9 mouse cellular contexts compared by ENCODE assay signal in the genomic region with DNA sequence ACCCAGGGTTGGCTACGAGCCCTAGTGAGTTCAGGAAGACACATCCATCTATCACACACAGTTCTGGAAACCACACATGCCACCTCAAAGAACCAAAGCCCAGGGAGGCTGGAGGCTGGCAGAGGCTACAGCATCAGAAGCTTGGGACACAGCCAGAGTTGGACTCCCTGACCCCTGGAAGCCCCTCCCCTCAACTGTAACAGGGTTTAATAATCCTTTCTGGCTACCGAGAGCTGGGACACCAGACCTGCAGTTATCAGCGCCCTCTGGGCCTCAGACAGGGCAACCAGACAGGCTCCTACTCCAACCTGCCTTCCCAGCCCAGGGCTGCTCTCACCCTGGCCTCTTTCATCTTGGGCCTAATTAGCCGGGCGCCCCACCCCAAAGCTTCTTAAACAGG. TPM values are rescaled to one million over a fixed set of nuclear protein-coding genes. Genes with fewer than 3 reads are reported as not detected.
DNase-seq lines count a peak whose midpoint lies in the region; ATAC-seq and TF ChIP-seq lines count a peak whose summit lies in the region.
"Had no signal": no experiment of that assay in that cellular context is flagged by ENCODE, and none has a peak within 500 bp of the region (broad histone marks: within the 10 kb centered on the region; RNA-seq: fewer than 3 reads in every experiment).

No protein-coding gene starts in this region.

- peaks cover 1% of the 10 kb centered on the region; the same call in 1 of the 2 replicates for H3K79me2 ChIP-seq in heart, adult 2 months (replicated peaks; ENCODE audit: control insufficient read depth, insufficient read depth, low read length)

- TF ChIP-seq EP300 in heart, adult 2 months (IDR thresholded peaks at IDR 0.05; ENCODE audit: insufficient read depth, low read depth, low read length): no peak

- peak overlapping the region; percentile 74; the same call in 1 of the 2 replicates for H3K4me3 ChIP-seq in heart, embryonic 15.5 days
- no peak overlapping the region for H3K4me3 ChIP-seq in heart, adult 2 months
- 0 out of 2 replicates have a peak overlapping the region, but pooled peaks have one; percentile 85 for H3K4me3 ChIP-seq in liver, embryonic 13.5 days (replicated peaks)

- no peaks in the 10 kb centered on the region for H3K9me3 ChIP-seq in heart, embryonic 15.5 days (replicated peaks)
- H3K9me3 ChIP-seq in liver, embryonic 13.5 days (replicated peaks): no peaks in the 10 kb centered on the region

- peak overlapping the region; percentile 91; the same call in 1 of the 2 replicates for H3K4me2 ChIP-seq in heart, embryonic 15.5 days
- H3K4me2 ChIP-seq in liver, embryonic 13.5 days: peak overlapping the region; percentile 99

- WGBS in heart, embryonic 15.5 days: 62% methylated on average over 5 of the region's 5 CpGs
- 91% methylated on average over 5 of the region's 5 CpGs for WGBS in heart, adult 2 months
- 54% methylated on average over 5 of the region's 5 CpGs for WGBS in liver, embryonic 13.5 days (ENCODE audit: insufficient replicate concordance)

- no peak for TF ChIP-seq CTCF in heart, adult 2 months (IDR thresholded peaks at IDR 0.05)

- H3K27ac ChIP-seq in heart, embryonic 15.5 days: no peak overlapping the region
- H3K27ac ChIP-seq in heart, adult 2 months: no peak overlapping the region
- no peak overlapping the region for H3K27ac ChIP-seq in liver, embryonic 13.5 days

- no peak for ATAC-seq in heart, embryonic 15.5 days (replicated peaks; ENCODE audit: insufficient number of reproducible peaks, insufficient read depth, low FRiP score, low read depth)
- no peak for ATAC-seq in liver, embryonic 13.5 days (ENCODE audit: low read depth)

- peaks cover 23% of the 10 kb centered on the region for H3K4me1 ChIP-seq in heart, embryonic 15.5 days (replicated peaks)
- peaks cover 4% of the 10 kb centered on the region; the same call in 1 of the 2 replicates for H3K4me1 ChIP-seq in heart, adult 2 months (ENCODE audit: control insufficient read depth, insufficient read depth, low read length)
- H3K4me1 ChIP-seq in liver, embryonic 13.5 days (replicated peaks): peaks cover 41% of the 10 kb centered on the region

- no peak for DNase-seq in heart, adult 2 months
- DNase-seq in NIH3T3 (ENCODE audit: low read depth): peak; percentile 20
- DNase-seq in kidney, adult 18-20 months: peak; percentile 57
- no peak for DNase-seq in liver, embryonic 13.5 days
- DNase-seq in layer of hippocampus, adult 9-10 months (ENCODE audit: low spot score): no peak
- DNase-seq in urinary bladder, postnatal 14 days (ENCODE audit: low spot score): no peak
- DNase-seq in embryo, embryonic 10.5 days (ENCODE audit: low spot score): no peak
- DNase-seq: layer of hippocampus, adult 9-11 months had no signal

- intact Hi-C loops in heart, adult 2 months (cut with DNase I): no loop called here

- H3K27me3 ChIP-seq in heart, embryonic 15.5 days: peaks cover 59% of the 10 kb centered on the region
- no peaks in the 10 kb centered on the region; the same call in 1 of the 2 replicates for H3K27me3 ChIP-seq in heart, adult 2 months (ENCODE audit: control insufficient read depth, insufficient read depth, low read length)
- peaks cover 59% of the 10 kb centered on the region for H3K27me3 ChIP-seq in liver, embryonic 13.5 days

- H3K36me3 ChIP-seq in heart, embryonic 15.5 days: peaks cover 7% of the 10 kb centered on the region; the same call in 1 of the 2 replicates
- no peaks in the 10 kb centered on the region for H3K36me3 ChIP-seq in heart, adult 2 months (ENCODE audit: control insufficient read depth, insufficient read depth, low read length)
- H3K36me3 ChIP-seq in liver, embryonic 13.5 days: peaks cover 23% of the 10 kb centered on the region

- no peak overlapping the region for H3K9ac ChIP-seq in heart, embryonic 15.5 days
- no peak overlapping the region for H3K9ac ChIP-seq in heart, adult 2 months (ENCODE audit: low read depth, low read length)
- H3K9ac ChIP-seq in liver, embryonic 13.5 days: 0 out of 2 replicates have a peak overlapping the region, but pooled peaks have one; percentile 91

- TF ChIP-seq POLR2A in heart, adult 2 months (IDR thresholded peaks at IDR 0.05; ENCODE audit: insufficient read depth, low read depth, low read length): no peak

RNA-seq across cellular contexts. Expression of gene Ap5b1, which starts 1.5 kb away (rescaled TPM):
- 2.0 and 4.5 TPM in 2 replicates for polyA plus RNA-seq in heart, embryonic 15.5 days (2015; fragmentation: Nextera tagmentation; extraction: Ambion mirVana)
- total RNA-seq in heart, adult 2 months (2021): 1 to 10 TPM; 3.0 to 3.3 TPM
- 3.0 and 3.1 TPM in 2 replicates for polyA plus RNA-seq in heart, adult 2 months (2012; rRNA removed)
- 2.3 and 2.9 TPM in 2 replicates for polyA plus RNA-seq in liver, embryonic 13.5 days (2015; fragmentation: Nextera tagmentation; extraction: Ambion mirVana)

RNA-seq across cellular contexts. Expression of gene Ovol1, which starts 5.9 kb away (rescaled TPM):
- 0.25 and 0.87 TPM in 2 replicates for polyA plus RNA-seq in heart, embryonic 15.5 days (2015; fragmentation: Nextera tagmentation; extraction: Ambion mirVana)
- total RNA-seq in heart, adult 2 months (2021): not detected
- polyA plus RNA-seq in heart, adult 2 months (2012; rRNA removed): 0.04 TPM in 1 of 2 replicates, not detected in the other
- polyA plus RNA-seq in liver, embryonic 13.5 days (2015; fragmentation: Nextera tagmentation; extraction: Ambion mirVana): 0.06 and 0.09 TPM in 2 replicates

RNA-seq across cellular contexts. Expression of gene Rnaseh2c, which starts 35.4 kb away (rescaled TPM):
- polyA plus RNA-seq in heart, embryonic 15.5 days (2015; fragmentation: Nextera tagmentation; extraction: Ambion mirVana): 89.7 and 96.1 TPM in 2 replicates
- 10 to 100 TPM; 50.2 to 58.6 TPM for total RNA-seq in heart, adult 2 months (2021)
- polyA plus RNA-seq in heart, adult 2 months (2012; rRNA removed): 18.7 and 37.1 TPM in 2 replicates
- polyA plus RNA-seq in liver, embryonic 13.5 days (2015; fragmentation: Nextera tagmentation; extraction: Ambion mirVana): 164 and 176 TPM in 2 replicates

RNA-seq across cellular contexts. Expression of gene Kat5, which starts 43.7 kb away (rescaled TPM):
- 29.6 and 35.3 TPM in 2 replicates for polyA plus RNA-seq in heart, embryonic 15.5 days (2015; fragmentation: Nextera tagmentation; extraction: Ambion mirVana)
- 10 to 100 TPM; 27.0 to 27.5 TPM for total RNA-seq in heart, adult 2 months (2021)
- 36.1 and 56.9 TPM in 2 replicates for polyA plus RNA-seq in heart, adult 2 months (2012; rRNA removed)
- 21.7 and 23.8 TPM in 2 replicates for polyA plus RNA-seq in liver, embryonic 13.5 days (2015; fragmentation: Nextera tagmentation; extraction: Ambion mirVana)

RNA-seq across cellular contexts. Expression of gene Snx32, which starts 56.0 kb away (rescaled TPM):
- 15.8 and 17.6 TPM in 2 replicates for polyA plus RNA-seq in heart, embryonic 15.5 days (2015; fragmentation: Nextera tagmentation; extraction: Ambion mirVana)
- 1 to 10 TPM; 3.9 to 5.2 TPM for total RNA-seq in heart, adult 2 months (2021)
- 11.4 and 13.0 TPM in 2 replicates for polyA plus RNA-seq in heart, adult 2 months (2012; rRNA removed)
- polyA plus RNA-seq in liver, embryonic 13.5 days (2015; fragmentation: Nextera tagmentation; extraction: Ambion mirVana): 6.4 and 7.0 TPM in 2 replicates

Comparison
In these comparisons a context has a peak if more than half of its experiments do, and no peak if none do; other contexts are left out.
1. DNase-seq: peak in NIH3T3 (single experiment) and kidney, adult 18-20 months (single experiment); none in heart, adult 2 months (0 of 2), liver, embryonic 13.5 days (single experiment), layer of hippocampus, adult 9-10 months (single experiment), urinary bladder, postnatal 14 days (single experiment) and embryo, embryonic 10.5 days (single experiment).